Comparison of ENCODE assay signal across 8 mouse cellular contexts in genomic region chr11:31807461-31808215, GRCm38 (mm10).
A peak's percentile ranks its signal among the peaks of the same experiment; 100 is the strongest.
DNase-seq lines count a peak whose midpoint lies in the region; ATAC-seq and TF ChIP-seq lines count a peak whose summit lies in the region.

No protein-coding gene starts in this region.

- H3K9ac ChIP-seq in midbrain, embryonic 13.5 days (replicated peaks): no peak overlapping the region
- H3K9ac ChIP-seq in forebrain, postnatal 0 days: no peak overlapping the region
- no peak overlapping the region for H3K9ac ChIP-seq in kidney, embryonic 16.5 days (replicated peaks; ENCODE audit: low read length)

- WGBS in midbrain, embryonic 13.5 days: 87% methylated on average over 8 of the region's 8 CpGs
- 91% methylated on average over 8 of the region's 8 CpGs for WGBS in midbrain, embryonic 10.5 days
- WGBS in forebrain, postnatal 0 days: 69% methylated on average over 8 of the region's 8 CpGs
- WGBS in kidney, embryonic 16.5 days: 78% methylated on average over 8 of the region's 8 CpGs
- WGBS in lung, adult 2 months: 53% methylated on average over 8 of the region's 8 CpGs

- no peak for DNase-seq in midbrain, embryonic 10.5 days (ENCODE audit: low spot score)
- peak; percentile 68 to 69 for DNase-seq in adrenal gland, postnatal 36 days
- peak; percentile 32 for DNase-seq in forebrain, postnatal 0 days
- DNase-seq in lung, adult 2 months: peak; percentile 49
- DNase-seq in right cerebral cortex, postnatal 36 days (ENCODE audit: low spot score in 2 of 2): peak; percentile 37 to 63
- DNase-seq in B cell, adult 2 months: no peak

- no peak for TF ChIP-seq POLR2A in lung, adult 2 months (IDR thresholded peaks at IDR 0.05; ENCODE audit: borderline replicate concordance, extremely low read depth, low read depth, low read length)

- H3K27ac ChIP-seq in midbrain, embryonic 13.5 days: no peak overlapping the region
- no peak overlapping the region for H3K27ac ChIP-seq in midbrain, embryonic 10.5 days (replicated peaks)
- no peak overlapping the region for H3K27ac ChIP-seq in forebrain, postnatal 0 days (ENCODE audit: low read depth, low read length)
- 0 out of 2 replicates have a peak overlapping the region, but pooled peaks have one; percentile 15 for H3K27ac ChIP-seq in kidney, embryonic 16.5 days (ENCODE audit: low read length)

- H3K27me3 ChIP-seq in midbrain, embryonic 13.5 days: no peaks in the 10 kb centered on the region
- H3K27me3 ChIP-seq in midbrain, embryonic 10.5 days (ENCODE audit: low read depth, poor library complexity, severe bottlenecking): no peaks in the 10 kb centered on the region
- no peaks in the 10 kb centered on the region for H3K27me3 ChIP-seq in forebrain, postnatal 0 days (ENCODE audit: insufficient read depth, low read length)
- no peaks in the 10 kb centered on the region for H3K27me3 ChIP-seq in kidney, embryonic 16.5 days (ENCODE audit: insufficient read depth, low read length)

- no peak overlapping the region for H3K4me3 ChIP-seq in midbrain, embryonic 13.5 days (replicated peaks)
- H3K4me3 ChIP-seq in midbrain, embryonic 10.5 days: no peak overlapping the region
- no peak overlapping the region for H3K4me3 ChIP-seq in forebrain, postnatal 0 days (ENCODE audit: low read depth, low read length)
- H3K4me3 ChIP-seq in kidney, embryonic 16.5 days (ENCODE audit: low read length): no peak overlapping the region
- H3K4me3 ChIP-seq in lung, adult 2 months (replicated peaks; ENCODE audit: extremely low read depth, low read depth, low read length): no peak overlapping the region

- 0 out of 2 replicates have a peak, but pooled peaks have one; percentile 30 for ATAC-seq in midbrain, embryonic 13.5 days
- peak; percentile 91 for ATAC-seq in forebrain, postnatal 0 days
- peak; percentile 43 for ATAC-seq in kidney, embryonic 16.5 days (ENCODE audit: low FRiP score, low TSS enrichment)

- no peaks in the 10 kb centered on the region for H3K9me3 ChIP-seq in midbrain, embryonic 13.5 days
- H3K9me3 ChIP-seq in midbrain, embryonic 10.5 days (replicated peaks): no peaks in the 10 kb centered on the region
- no peaks in the 10 kb centered on the region for H3K9me3 ChIP-seq in forebrain, postnatal 0 days (ENCODE audit: low read length)
- no peaks in the 10 kb centered on the region for H3K9me3 ChIP-seq in kidney, embryonic 16.5 days (ENCODE audit: low read length)

- H3K36me3 ChIP-seq in midbrain, embryonic 13.5 days: no peaks in the 10 kb centered on the region
- H3K36me3 ChIP-seq in midbrain, embryonic 10.5 days: no peaks in the 10 kb centered on the region
- H3K36me3 ChIP-seq in forebrain, postnatal 0 days (ENCODE audit: insufficient read depth): no peaks in the 10 kb centered on the region
- H3K36me3 ChIP-seq in kidney, embryonic 16.5 days (ENCODE audit: insufficient read depth, low read length): no peaks in the 10 kb centered on the region

- peaks cover 4% of the 10 kb centered on the region; the same call in 1 of the 2 replicates for H3K4me1 ChIP-seq in midbrain, embryonic 13.5 days (replicated peaks)
- H3K4me1 ChIP-seq in midbrain, embryonic 10.5 days: peaks cover 19% of the 10 kb centered on the region
- no peaks in the 10 kb centered on the region for H3K4me1 ChIP-seq in forebrain, postnatal 0 days (ENCODE audit: insufficient read depth)
- H3K4me1 ChIP-seq in kidney, embryonic 16.5 days (ENCODE audit: insufficient read depth, low read length): peaks cover 31% of the 10 kb centered on the region
- H3K4me1 ChIP-seq in lung, adult 2 months (ENCODE audit: control insufficient read depth, insufficient read depth, low read length): peaks cover 27% of the 10 kb centered on the region

- H3K4me2 ChIP-seq in midbrain, embryonic 13.5 days (replicated peaks): no peak overlapping the region
- no peak overlapping the region for H3K4me2 ChIP-seq in forebrain, postnatal 0 days (ENCODE audit: low read depth)
- no peak overlapping the region for H3K4me2 ChIP-seq in kidney, embryonic 16.5 days (replicated peaks; ENCODE audit: low read depth, low read length)

- no peak for TF ChIP-seq CTCF in forebrain, postnatal 0 days (IDR thresholded peaks at IDR 0.05; ENCODE audit: low read depth)
- no peak for TF ChIP-seq CTCF in lung, adult 2 months (IDR thresholded peaks at IDR 0.05; ENCODE audit: insufficient read depth, low read length)

Comparison
In these comparisons a context has a peak if more than half of its experiments do, and no peak if none do; other contexts are left out.
1. ATAC-seq: peak in every context shown above with its lines; median percentile 91 in forebrain, postnatal 0 days; 43 in kidney, embryonic 16.5 days; 30 in midbrain, embryonic 13.5 days.
2. DNase-seq: peak in adrenal gland, postnatal 36 days (2 of 2), forebrain, postnatal 0 days (single experiment), lung, adult 2 months (single experiment) and right cerebral cortex, postnatal 36 days (2 of 2); none in midbrain, embryonic 10.5 days (single experiment) and B cell, adult 2 months (0 of 2).